Mouse (Mus musculus) heart, embryonic 15.5 days (tissue): Measurements from ENCODE around the gene Tgfbr3. TPM values are rescaled to one million over a fixed set of nuclear protein-coding genes. Genes with fewer than 3 reads are reported as not detected.

Experiments
- ATAC-seq: fragments of 200-750 bp; cut with Nextera tagmentation; replicated peaks from 2 replicates; pipeline ENCODE4 v1.8.0; 2017; ENCODE audit warnings: low read depth, moderate TSS enrichment; ENCODE audit not compliant: insufficient number of reproducible peaks, insufficient read depth, low FRiP score
- H3K27ac ChIP-seq: fragments of 300-500 bp; sonication (generic); 2 replicates; pipeline ENCODE4 v1.5.1; 2015; ENCODE audit warnings: mild to moderate bottlenecking, inconsistent platforms
- H3K27me3 ChIP-seq: fragments of 300-500 bp; sonication (generic); 2 replicates; pipeline ENCODE4 v1.6.1; 2015; ENCODE audit warnings: inconsistent platforms
- H3K36me3 ChIP-seq: fragments of 300-500 bp; sonication (generic); 2 replicates; pipeline ENCODE4 v1.6.1; 2015; ENCODE audit warnings: mild to moderate bottlenecking, inconsistent platforms
- H3K4me1 ChIP-seq: fragments of 300-500 bp; sonication (generic); replicated peaks from 2 replicates; pipeline ENCODE4 v1.6.1; 2015; ENCODE audit warnings: inconsistent platforms
- H3K4me2 ChIP-seq: fragments of 300-500 bp; sonication (generic); 2 replicates; pipeline ENCODE4 v1.6.1; 2015; ENCODE audit warnings: inconsistent platforms, mild to moderate bottlenecking, moderate library complexity
- H3K4me3 ChIP-seq: fragments of 300-500 bp; sonication (generic); 2 replicates; pipeline ENCODE4 v1.5.1; 2015; ENCODE audit warnings: mild to moderate bottlenecking, inconsistent platforms
- H3K9ac ChIP-seq: fragments of 300-500 bp; sonication (generic); 2 replicates; pipeline ENCODE4 v1.6.1; 2015; ENCODE audit warnings: mild to moderate bottlenecking, inconsistent platforms
- H3K9me3 ChIP-seq: fragments of 300-500 bp; sonication (generic); replicated peaks from 2 replicates; pipeline ENCODE4 v1.6.1; 2016; ENCODE audit warnings: inconsistent platforms
- WGBS: fragments of 180-500 bp; shearing (Covaris S2); methylation state at CpG from one replicate; pipeline ENCODE4 v1.1.7; 2015; ENCODE audit warnings: mixed read lengths; 5-methylcytosine and 5-hydroxymethylcytosine counted together
- polyA plus RNA-seq: library from polyadenylated mRNA; unstranded; fragments of >200 nt; fragmentation: Nextera tagmentation; extraction: Ambion mirVana; gene quantifications from 2 replicates; pipeline ENCODE4 v1.2.1, GENCODE M21; 2015

Gene Tgfbr3
- polyA plus RNA-seq, 1 experiment from 2014 or later, result 16.8 TPM

- WGBS, result 87% methylated on average over 5 of the region's 5 CpGs
- Histone ChIP-seq H3K9ac (no peak overlapping the region), H3K27ac (no peak overlapping the region), H3K9me3 (no peaks in the 10 kb centered on the region), H3K4me2 (no peak overlapping the region), H3K27me3 (no peaks in the 10 kb centered on the region), H3K4me3 (no peak overlapping the region), H3K4me1 (peaks cover 34% of the 10 kb centered on the region), H3K36me3 (no peaks in the 10 kb centered on the region)
- no peak for ATAC-seq
These were observed 203.3 kb downstream of the Tgfbr3 start for GRCm38 (mm10) chr5:107086166-107086565.

DNA sequence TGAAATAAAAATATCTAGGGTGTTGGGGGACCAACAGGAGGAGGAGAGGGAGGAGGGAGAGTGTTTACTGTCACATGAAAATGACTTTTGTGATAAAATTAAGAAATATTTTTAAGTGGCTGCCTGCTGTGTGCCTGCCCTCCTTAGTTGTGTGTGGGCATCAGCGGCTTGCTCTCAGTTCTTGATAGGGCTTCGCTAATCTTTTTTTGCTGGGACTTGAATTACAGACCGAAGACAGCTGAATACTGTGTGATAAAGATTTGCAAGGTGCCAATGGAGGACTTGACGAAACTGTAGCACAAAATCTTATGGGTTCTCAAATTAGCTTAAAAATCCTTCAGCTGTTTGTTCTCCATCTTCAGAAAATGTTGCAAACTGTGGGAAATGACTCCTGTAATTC, 205.0 kb downstream of the Tgfbr3 start:
- Histone ChIP-seq H3K27ac (no peak overlapping the region), H3K4me1 (peaks cover 40% of the 10 kb centered on the region), H3K4me3 (no peak overlapping the region), H3K9ac (no peak overlapping the region), H3K9me3 (no peaks in the 10 kb centered on the region), H3K27me3 (no peaks in the 10 kb centered on the region), H3K4me2 (no peak overlapping the region), H3K36me3 (no peaks in the 10 kb centered on the region)
- WGBS, result 62% methylated on average over 4 of the region's 4 CpGs
- no peak for ATAC-seq

- peaks cover 26% of the 10 kb centered on the region for H3K4me1 ChIP-seq
- H3K27ac ChIP-seq, result no peak overlapping the region
- H3K4me2 ChIP-seq, result no peak overlapping the region
- H3K27me3 ChIP-seq, result no peaks in the 10 kb centered on the region
- WGBS, result 73% methylated on average over 3 of the region's 3 CpGs
- H3K9me3 ChIP-seq, result no peaks in the 10 kb centered on the region
- no peak overlapping the region for H3K9ac ChIP-seq
- H3K4me3 ChIP-seq, result no peak overlapping the region
- no peak for ATAC-seq
- H3K36me3 ChIP-seq, result no peaks in the 10 kb centered on the region
These were observed 207.4 kb downstream of the Tgfbr3 start for GRCm38 (mm10) chr5:107082011-107082410.

DNA sequence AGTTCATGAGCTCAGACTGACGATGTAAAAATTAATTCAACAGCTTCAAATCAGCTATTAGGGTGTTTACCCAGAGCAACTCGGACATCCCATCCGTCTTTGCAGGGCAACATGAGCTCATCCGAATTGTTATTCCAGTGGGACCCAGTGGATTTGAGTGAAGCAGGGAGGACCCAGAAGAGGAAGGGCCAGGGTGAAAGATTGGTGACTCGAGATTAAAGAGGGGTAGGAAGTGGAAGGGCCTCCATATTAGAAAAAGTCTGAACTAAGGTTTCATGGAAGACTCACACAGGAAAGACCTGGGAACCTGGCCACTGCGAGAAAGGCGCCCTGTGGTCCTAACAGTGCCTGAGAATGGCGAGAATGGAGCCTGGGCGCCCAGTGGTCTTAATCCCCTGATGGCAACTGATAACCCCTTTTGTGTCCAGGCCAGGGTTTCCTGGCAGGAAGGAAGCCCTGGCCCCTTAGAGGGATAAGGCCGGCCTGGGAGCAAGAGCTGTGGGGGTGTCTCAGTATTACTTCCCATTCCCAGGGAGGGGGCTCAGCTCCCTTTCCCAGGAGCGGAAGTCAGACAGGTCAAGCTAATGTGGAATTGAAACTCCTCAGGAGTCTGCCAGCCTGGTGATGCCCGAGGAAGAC, 208.3 kb downstream of the Tgfbr3 start:
- ATAC-seq, result peak; percentile 70
- no peaks in the 10 kb centered on the region for H3K36me3 ChIP-seq
- 57% methylated on average over 12 of the region's 12 CpGs for WGBS
- no peak overlapping the region for H3K4me2 ChIP-seq
- peak overlapping the region; percentile 57 for H3K27ac ChIP-seq
- no peaks in the 10 kb centered on the region for H3K27me3 ChIP-seq
- no peaks in the 10 kb centered on the region for H3K9me3 ChIP-seq
- H3K4me3 ChIP-seq, result no peak overlapping the region
- H3K4me1 ChIP-seq, result peaks cover 24% of the 10 kb centered on the region
- no peak overlapping the region for H3K9ac ChIP-seq

DNA sequence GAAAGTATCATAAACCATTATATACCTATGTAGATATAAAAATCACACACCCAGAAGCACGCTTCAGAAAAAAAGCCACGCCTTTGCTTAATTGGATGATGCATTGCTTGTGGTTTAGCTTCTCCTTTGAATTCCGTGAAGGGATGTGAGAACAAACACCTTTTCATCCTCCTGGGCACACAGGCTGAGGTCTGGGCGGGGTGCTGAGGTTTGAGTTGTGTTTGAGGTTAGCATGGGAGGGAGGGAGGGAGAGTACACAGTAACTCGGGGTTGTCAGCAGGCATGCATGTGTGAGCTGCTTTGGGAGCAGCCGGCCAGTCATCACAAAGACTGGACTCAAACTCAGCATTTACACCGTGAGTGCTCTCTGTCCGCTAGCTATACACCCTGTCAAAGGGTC, 209.5 kb downstream of the Tgfbr3 start:
- no peak for ATAC-seq
- Histone ChIP-seq H3K36me3 (no peaks in the 10 kb centered on the region), H3K4me1 (peaks cover 33% of the 10 kb centered on the region), H3K4me3 (no peak overlapping the region), H3K9ac (no peak overlapping the region), H3K9me3 (no peaks in the 10 kb centered on the region), H3K4me2 (no peak overlapping the region), H3K27ac (0 out of 2 replicates have a peak overlapping the region, but pooled peaks have one; percentile 28), H3K27me3 (no peaks in the 10 kb centered on the region)
- WGBS, result 51% methylated on average over 8 of the region's 8 CpGs

- ATAC-seq, result no peak; the same call in 1 of the 2 replicates
- Histone ChIP-seq H3K9ac (no peak overlapping the region), H3K27me3 (no peaks in the 10 kb centered on the region), H3K27ac (peak overlapping the region; percentile 29), H3K9me3 (no peaks in the 10 kb centered on the region), H3K36me3 (no peaks in the 10 kb centered on the region), H3K4me1 (peaks cover 35% of the 10 kb centered on the region), H3K4me3 (no peak overlapping the region), H3K4me2 (no peak overlapping the region)
- WGBS, result 35% methylated on average over 11 of the region's 11 CpGs
These were observed 210.2 kb downstream of the Tgfbr3 start for GRCm38 (mm10) chr5:107079146-107079638.

DNA sequence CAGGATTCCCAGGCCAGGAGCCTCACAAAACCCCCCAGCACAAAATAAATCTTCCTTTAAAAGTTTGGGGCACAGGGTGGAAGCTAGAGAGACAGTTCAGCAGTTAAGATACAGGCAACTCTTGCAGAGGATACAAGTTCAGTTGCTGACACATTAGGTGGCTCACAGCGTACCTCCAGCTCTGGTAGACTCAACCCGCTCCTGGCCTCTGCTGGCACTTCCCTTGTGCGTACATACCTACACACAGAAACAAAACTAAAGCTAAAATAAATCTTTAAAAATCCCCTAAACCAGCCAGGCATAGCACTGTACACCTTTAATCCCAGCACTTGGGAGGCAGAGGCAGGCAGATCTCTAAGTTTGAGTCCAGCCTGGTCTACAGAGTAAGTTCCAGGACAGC, 211.1 kb downstream of the Tgfbr3 start:
- Histone ChIP-seq H3K4me3 (no peak overlapping the region), H3K4me2 (no peak overlapping the region), H3K4me1 (peaks cover 38% of the 10 kb centered on the region), H3K36me3 (no peaks in the 10 kb centered on the region), H3K9ac (no peak overlapping the region), H3K27ac (peak overlapping the region; percentile 29; the same call in 1 of the 2 replicates), H3K9me3 (no peaks in the 10 kb centered on the region), H3K27me3 (no peaks in the 10 kb centered on the region)
- ATAC-seq, result no peak
- WGBS, result 94% methylated on average over 3 of the region's 3 CpGs

- Histone ChIP-seq H3K27ac (no peak overlapping the region), H3K4me1 (peaks cover 38% of the 10 kb centered on the region), H3K36me3 (no peaks in the 10 kb centered on the region), H3K27me3 (no peaks in the 10 kb centered on the region), H3K9me3 (no peaks in the 10 kb centered on the region), H3K4me3 (no peak overlapping the region), H3K4me2 (no peak overlapping the region), H3K9ac (no peak overlapping the region)
- 92% methylated on average over 7 of the region's 7 CpGs for WGBS
- ATAC-seq, result no peak
These were observed 211.5 kb downstream of the Tgfbr3 start for GRCm38 (mm10) chr5:107077900-107078299.

DNA sequence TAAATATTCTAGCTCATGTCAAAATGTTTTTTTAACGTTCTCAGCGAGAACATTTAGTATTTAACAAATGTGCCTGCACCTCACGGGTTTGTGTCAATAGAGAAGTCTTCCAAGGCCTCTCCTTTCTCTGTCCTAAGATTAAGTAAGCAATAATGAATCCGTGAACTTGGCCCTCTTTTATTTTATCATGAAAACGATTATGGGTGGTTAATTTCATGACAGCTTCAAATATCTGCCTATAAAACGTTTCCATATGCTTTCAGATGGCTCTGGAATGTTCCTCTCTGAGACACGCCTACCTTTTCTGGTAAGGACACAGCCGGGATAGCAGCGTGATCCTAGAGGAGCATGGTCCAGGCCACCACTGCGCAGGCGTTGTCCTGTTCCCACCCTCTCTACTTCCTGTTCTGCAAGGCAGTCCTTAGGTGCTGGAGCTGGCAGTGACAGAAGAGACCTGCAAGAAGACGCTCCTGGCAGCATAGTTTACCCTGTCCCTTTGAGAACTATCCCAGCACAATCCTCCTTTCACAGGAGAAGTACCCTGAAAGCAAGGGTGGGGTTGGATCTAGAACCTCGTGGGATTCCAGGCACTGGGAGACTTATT, 214.3 kb downstream of the Tgfbr3 start:
- no peak overlapping the region for H3K4me3 ChIP-seq
- no peak overlapping the region for H3K9ac ChIP-seq
- H3K4me1 ChIP-seq, result peaks cover 28% of the 10 kb centered on the region
- no peaks in the 10 kb centered on the region for H3K9me3 ChIP-seq
- H3K4me2 ChIP-seq, result no peak overlapping the region
- no peaks in the 10 kb centered on the region for H3K27me3 ChIP-seq
- H3K27ac ChIP-seq, result peak overlapping the region; percentile 60
- ATAC-seq, result no peak
- no peaks in the 10 kb centered on the region for H3K36me3 ChIP-seq
- 65% methylated on average over 13 of the region's 13 CpGs for WGBS

DNA sequence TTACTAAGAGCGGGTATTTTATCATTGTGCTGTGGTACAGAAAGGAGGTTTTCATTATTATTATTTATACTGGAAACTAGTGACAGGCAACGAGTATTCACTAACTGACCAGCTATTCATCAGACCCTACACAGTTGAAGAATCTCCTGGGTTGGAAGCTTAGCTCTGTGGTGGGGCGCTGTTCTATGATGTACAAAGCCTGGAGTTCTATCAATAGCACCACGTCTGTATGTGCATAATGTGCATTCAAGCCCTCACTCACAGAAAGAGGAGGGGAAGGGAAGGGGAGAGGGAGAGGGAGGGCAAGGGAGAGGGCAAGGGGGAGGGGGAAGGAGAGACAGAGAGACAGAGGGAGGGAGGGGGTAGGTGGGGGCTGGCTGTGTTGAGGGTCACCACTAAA, 215.1 kb downstream of the Tgfbr3 start:
- 51% methylated on average over 4 of the region's 4 CpGs for WGBS
- Histone ChIP-seq H3K27me3 (no peaks in the 10 kb centered on the region), H3K4me3 (no peak overlapping the region), H3K36me3 (no peaks in the 10 kb centered on the region), H3K4me1 (peaks cover 21% of the 10 kb centered on the region), H3K9ac (no peak overlapping the region), H3K27ac (peak overlapping the region; percentile 50; the same call in 1 of the 2 replicates), H3K4me2 (no peak overlapping the region), H3K9me3 (no peaks in the 10 kb centered on the region)
- ATAC-seq, result no peak

- Histone ChIP-seq H3K27me3 (no peaks in the 10 kb centered on the region), H3K36me3 (no peaks in the 10 kb centered on the region), H3K4me3 (no peak overlapping the region), H3K4me1 (peaks cover 16% of the 10 kb centered on the region), H3K9me3 (no peaks in the 10 kb centered on the region), H3K4me2 (no peak overlapping the region), H3K9ac (no peak overlapping the region), H3K27ac (no peak overlapping the region)
- 54% methylated on average over 3 of the region's 3 CpGs for WGBS
- no peak for ATAC-seq
These were observed 215.9 kb downstream of the Tgfbr3 start for GRCm38 (mm10) chr5:107073536-107073935.

GRCm38 (mm10) chr5:107068146-107068545, 221.3 kb downstream of the Tgfbr3 start:
- 81% methylated on average over 5 of the region's 5 CpGs for WGBS
- Histone ChIP-seq H3K9ac (no peak overlapping the region), H3K27ac (no peak overlapping the region), H3K27me3 (no peaks in the 10 kb centered on the region), H3K4me3 (no peak overlapping the region), H3K4me1 (peaks cover 1% of the 10 kb centered on the region), H3K4me2 (no peak overlapping the region), H3K36me3 (no peaks in the 10 kb centered on the region), H3K9me3 (no peaks in the 10 kb centered on the region)
- ATAC-seq, result no peak
